In genomic region chr1:23263798-23264197, GRCm38 (mm10) we compare ENCODE assay signal across 20 mouse cellular contexts.
A peak's percentile ranks its signal among the peaks of the same experiment; 100 is the strongest.
DNase-seq lines count a peak whose midpoint lies in the region; ATAC-seq and TF ChIP-seq lines count a peak whose summit lies in the region.
"Had no signal": no experiment of that assay in that cellular context is flagged by ENCODE, and none has a peak within 500 bp of the region (broad histone marks: within the 10 kb centered on the region; RNA-seq: fewer than 3 reads in every experiment).

No protein-coding gene starts in this region.

- H3K36me3 ChIP-seq in forebrain, embryonic 11.5 days (ENCODE audit: control insufficient read depth, insufficient read depth, low read length) = no peaks in the 10 kb centered on the region
- no peaks in the 10 kb centered on the region for H3K36me3 ChIP-seq in forebrain, postnatal 0 days (ENCODE audit: insufficient read depth)
- H3K36me3 ChIP-seq in heart, embryonic 16.5 days (ENCODE audit: control insufficient read depth, insufficient read depth) = no peaks in the 10 kb centered on the region
- peaks cover 3% of the 10 kb centered on the region; the same call in 1 of the 2 replicates for H3K36me3 ChIP-seq in liver, adult 2 months (ENCODE audit: control insufficient read depth, insufficient read depth, low read length)
- 0 out of 2 replicates have a peak, but pooled peaks cover 3% of the 10 kb centered on the region for H3K36me3 ChIP-seq in liver, postnatal 0 days (replicated peaks; ENCODE audit: insufficient read depth, low read length)
- no peaks in the 10 kb centered on the region for H3K36me3 ChIP-seq in kidney, postnatal 0 days (ENCODE audit: insufficient read depth, low read length)
- H3K36me3 ChIP-seq: embryonic facial prominence, embryonic 15.5 days; forebrain, embryonic 12.5 days; neural tube, embryonic 15.5 days had no signal

- no peaks in the 10 kb centered on the region for H3K4me1 ChIP-seq in forebrain, embryonic 11.5 days (replicated peaks; ENCODE audit: control insufficient read depth, insufficient read depth, low read length)
- no peaks in the 10 kb centered on the region for H3K4me1 ChIP-seq in forebrain, postnatal 0 days (ENCODE audit: insufficient read depth)
- peaks cover 28% of the 10 kb centered on the region for H3K4me1 ChIP-seq in heart, embryonic 16.5 days (ENCODE audit: control insufficient read depth, insufficient read depth, low read length)
- H3K4me1 ChIP-seq in liver, adult 2 months (ENCODE audit: control insufficient read depth, insufficient read depth, low read length) = peaks cover 21% of the 10 kb centered on the region
- peaks cover 20% of the 10 kb centered on the region for H3K4me1 ChIP-seq in liver, postnatal 0 days (ENCODE audit: insufficient read depth)
- H3K4me1 ChIP-seq in kidney, postnatal 0 days (replicated peaks; ENCODE audit: insufficient read depth, low read length) = peaks cover 16% of the 10 kb centered on the region; the same call in 1 of the 2 replicates
- H3K4me1 ChIP-seq: embryonic facial prominence, embryonic 15.5 days had no signal

- ATAC-seq in forebrain, embryonic 11.5 days (replicated peaks; ENCODE audit: low FRiP score) = 0 out of 2 replicates have a peak, but pooled peaks have one; percentile 39
- no peak for ATAC-seq in forebrain, postnatal 0 days
- no peak for ATAC-seq in heart, embryonic 16.5 days (replicated peaks; ENCODE audit: extremely low read depth, insufficient read depth, low FRiP score)
- ATAC-seq in liver, postnatal 0 days = no peak
- ATAC-seq in kidney, postnatal 0 days (replicated peaks; ENCODE audit: low FRiP score, low read depth) = no peak
- ATAC-seq: hindbrain, postnatal 0 days had no signal

- H3K4me3 ChIP-seq in forebrain, embryonic 11.5 days (ENCODE audit: low read depth, low read length) = no peak overlapping the region
- no peak overlapping the region for H3K4me3 ChIP-seq in forebrain, postnatal 0 days (ENCODE audit: low read depth, low read length)
- H3K4me3 ChIP-seq in heart, embryonic 16.5 days (ENCODE audit: low read length) = no peak overlapping the region
- H3K4me3 ChIP-seq in liver, adult 2 months (ENCODE audit: insufficient read depth, low read depth, low read length) = no peak overlapping the region
- no peak overlapping the region for H3K4me3 ChIP-seq in liver, postnatal 0 days (ENCODE audit: low read depth, low read length)
- no peak overlapping the region for H3K4me3 ChIP-seq in kidney, postnatal 0 days (replicated peaks; ENCODE audit: low read depth, low read length)
- H3K4me3 ChIP-seq: embryonic facial prominence, embryonic 15.5 days; forebrain, embryonic 12.5 days; neural tube, embryonic 15.5 days had no signal

- no peaks in the 10 kb centered on the region for H3K27me3 ChIP-seq in forebrain, embryonic 11.5 days (ENCODE audit: control insufficient read depth, insufficient read depth, low read length)
- no peaks in the 10 kb centered on the region for H3K27me3 ChIP-seq in forebrain, postnatal 0 days (ENCODE audit: insufficient read depth, low read length)
- H3K27me3 ChIP-seq in heart, embryonic 16.5 days (ENCODE audit: control insufficient read depth, insufficient read depth, low read length) = no peaks in the 10 kb centered on the region
- no peaks in the 10 kb centered on the region for H3K27me3 ChIP-seq in liver, adult 2 months (ENCODE audit: control insufficient read depth, insufficient read depth, low read length)
- no peaks in the 10 kb centered on the region for H3K27me3 ChIP-seq in liver, postnatal 0 days (ENCODE audit: insufficient read depth, low read length)
- H3K27me3 ChIP-seq in kidney, postnatal 0 days (ENCODE audit: insufficient read depth, low read length) = no peaks in the 10 kb centered on the region
- H3K27me3 ChIP-seq: embryonic facial prominence, embryonic 15.5 days; forebrain, embryonic 12.5 days; neural tube, embryonic 15.5 days had no signal

- no peak for TF ChIP-seq EP300 in liver, postnatal 0 days (IDR thresholded peaks at IDR 0.05; ENCODE audit: low read depth)

- H3K79me2 ChIP-seq in liver, adult 2 months (ENCODE audit: control insufficient read depth, insufficient read depth, low read length) = peaks cover 12% of the 10 kb centered on the region; the same call in 1 of the 2 replicates

- no peak for DNase-seq in forebrain, embryonic 11.5 days (ENCODE audit: low spot score)
- no peak for DNase-seq in forebrain, postnatal 0 days
- DNase-seq in heart, adult 8-10 months (ENCODE audit: low spot score) = no peak
- no peak for DNase-seq in liver, adult 2 months (ENCODE audit: extremely low read depth, low read depth, low spot score)
- no peak for DNase-seq in liver, postnatal 0 days
- peak; percentile 35 for DNase-seq in kidney, postnatal 0 days (ENCODE audit: low spot score)
- no peak for DNase-seq in urinary bladder, adult 2 months (ENCODE audit: low spot score)
- DNase-seq: adrenal gland, postnatal 14 days; cerebellum, adult 9-10 months; heart, adult 11 months; liver; lung, postnatal 14 days; retina, postnatal 1 day; thymus, postnatal 4 days had no signal

- no peak overlapping the region for H3K27ac ChIP-seq in forebrain, embryonic 11.5 days (ENCODE audit: low read depth, low read length)
- no peak overlapping the region for H3K27ac ChIP-seq in forebrain, postnatal 0 days (ENCODE audit: low read depth, low read length)
- no peak overlapping the region for H3K27ac ChIP-seq in heart, embryonic 16.5 days (ENCODE audit: low read length)
- 0 out of 2 replicates have a peak overlapping the region, but pooled peaks have one; percentile 13 for H3K27ac ChIP-seq in liver, adult 2 months (replicated peaks; ENCODE audit: insufficient read depth, low read depth, low read length)
- no peak overlapping the region for H3K27ac ChIP-seq in liver, postnatal 0 days (ENCODE audit: low read depth)
- peak overlapping the region; percentile 50 for H3K27ac ChIP-seq in kidney, postnatal 0 days
- H3K27ac ChIP-seq: embryonic facial prominence, embryonic 15.5 days; forebrain, embryonic 12.5 days; hindbrain, postnatal 0 days; neural tube, embryonic 15.5 days had no signal

- no peaks in the 10 kb centered on the region for H3K9me3 ChIP-seq in forebrain, embryonic 11.5 days (ENCODE audit: control insufficient read depth, low read length)
- no peaks in the 10 kb centered on the region for H3K9me3 ChIP-seq in forebrain, postnatal 0 days (ENCODE audit: low read length)
- H3K9me3 ChIP-seq in heart, embryonic 16.5 days (replicated peaks; ENCODE audit: control insufficient read depth, low read length) = no peaks in the 10 kb centered on the region
- no peaks in the 10 kb centered on the region for H3K9me3 ChIP-seq in liver, postnatal 0 days (ENCODE audit: low read length)
- no peaks in the 10 kb centered on the region for H3K9me3 ChIP-seq in kidney, postnatal 0 days (replicated peaks; ENCODE audit: low read length)
- H3K9me3 ChIP-seq: embryonic facial prominence, embryonic 15.5 days; forebrain, embryonic 12.5 days; neural tube, embryonic 15.5 days had no signal

- 62% methylated on average over 4 of the region's 4 CpGs for WGBS in forebrain, embryonic 11.5 days
- WGBS in forebrain, postnatal 0 days = 53% methylated on average over 4 of the region's 4 CpGs
- WGBS in heart, embryonic 16.5 days = 34% methylated on average over 4 of the region's 4 CpGs
- WGBS in liver, adult 2 months = 26% methylated on average over 4 of the region's 4 CpGs
- WGBS in liver, postnatal 0 days (ENCODE audit: insufficient replicate concordance) = 59% methylated on average over 4 of the region's 4 CpGs
- WGBS in kidney, postnatal 0 days = 22% methylated on average over 4 of the region's 4 CpGs

- no peak for TF ChIP-seq POLR2A in liver, adult 2 months (IDR thresholded peaks at IDR 0.05; ENCODE audit: extremely low read depth, insufficient read depth, low read length)

- no peak overlapping the region for H3K9ac ChIP-seq in forebrain, embryonic 11.5 days (ENCODE audit: low read length)
- H3K9ac ChIP-seq in forebrain, postnatal 0 days = no peak overlapping the region
- H3K9ac ChIP-seq in heart, embryonic 16.5 days (ENCODE audit: low read length) = peak overlapping the region; percentile 54
- no peak overlapping the region for H3K9ac ChIP-seq in liver, adult 2 months (ENCODE audit: low read depth, low read length)
- no peak overlapping the region for H3K9ac ChIP-seq in liver, postnatal 0 days (replicated peaks)
- no peak overlapping the region for H3K9ac ChIP-seq in kidney, postnatal 0 days (ENCODE audit: low read depth, low read length)
- H3K9ac ChIP-seq: embryonic facial prominence, embryonic 15.5 days; forebrain, embryonic 12.5 days; neural tube, embryonic 15.5 days had no signal

- no peak for TF ChIP-seq CTCF in forebrain, postnatal 0 days (IDR thresholded peaks at IDR 0.05; ENCODE audit: low read depth)
- no peak for TF ChIP-seq CTCF in liver, adult 2 months (IDR thresholded peaks at IDR 0.05; ENCODE audit: low read depth, low read length)
- TF ChIP-seq CTCF in liver, postnatal 0 days (IDR thresholded peaks at IDR 0.05; ENCODE audit: low read depth) = no peak
- no peak for TF ChIP-seq CTCF in kidney, postnatal 0 days (IDR thresholded peaks at IDR 0.05; ENCODE audit: low read depth)

- H3K4me2 ChIP-seq in forebrain, embryonic 11.5 days (ENCODE audit: low read depth, low read length, severe bottlenecking) = no peak overlapping the region
- H3K4me2 ChIP-seq in forebrain, postnatal 0 days (ENCODE audit: low read depth) = no peak overlapping the region
- peak overlapping the region; percentile 53 for H3K4me2 ChIP-seq in heart, embryonic 16.5 days (ENCODE audit: low read depth, low read length)
- no peak overlapping the region for H3K4me2 ChIP-seq in liver, postnatal 0 days (ENCODE audit: low read depth, low read length)
- H3K4me2 ChIP-seq in kidney, postnatal 0 days (ENCODE audit: low read length) = peak overlapping the region; percentile 37; the same call in 1 of the 2 replicates
- H3K4me2 ChIP-seq: embryonic facial prominence, embryonic 15.5 days; forebrain, embryonic 12.5 days; midbrain, embryonic 11.5 days; neural tube, embryonic 15.5 days had no signal

Comparison
In these comparisons a context has a peak if more than half of its experiments do, and no peak if none do; other contexts are left out.
1. H3K27ac ChIP-seq: peak in liver, adult 2 months (single experiment) and kidney, postnatal 0 days (single experiment); none in forebrain, embryonic 11.5 days (single experiment), forebrain, postnatal 0 days (single experiment), heart, embryonic 16.5 days (single experiment) and liver, postnatal 0 days (single experiment).
2. H3K4me2 ChIP-seq: peak in heart, embryonic 16.5 days (single experiment) and kidney, postnatal 0 days (single experiment); none in forebrain, embryonic 11.5 days (single experiment), forebrain, postnatal 0 days (single experiment) and liver, postnatal 0 days (single experiment).